Mouse (Mus musculus): ENCODE measurements around the gene Tlx3. TPM values are rescaled to one million over a fixed set of nuclear protein-coding genes. Genes with fewer than 3 reads are reported as not detected.

Tlx3 gene
- polyA plus RNA-seq, 1 experiment from 2014 or later = 23.0 TPM

DNA sequence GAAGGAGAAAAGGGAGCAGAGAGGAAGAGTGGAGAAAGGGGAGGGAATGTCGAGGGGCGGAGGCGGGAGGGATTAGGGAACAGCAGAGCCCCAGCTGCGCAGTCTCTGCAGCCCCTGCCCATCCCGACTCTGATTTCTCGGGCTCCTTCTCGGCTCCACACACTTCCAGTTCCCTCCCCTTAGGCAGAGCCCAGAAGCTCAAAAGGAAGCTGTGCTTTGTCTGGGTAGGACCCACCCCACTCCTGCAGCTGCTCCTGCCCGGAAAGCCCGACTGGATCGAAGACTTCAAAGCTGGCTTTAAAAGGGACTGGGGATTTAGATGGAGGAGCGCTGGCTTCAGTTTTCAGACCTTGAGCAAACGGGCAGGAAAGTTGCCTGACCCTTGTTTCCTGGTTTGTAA, 9.7 kb downstream of the Tlx3 start:
- H3K9ac ChIP-seq = no peak overlapping the region
- no peak overlapping the region for H3K27ac ChIP-seq
- no peak overlapping the region for H3K4me3 ChIP-seq (replicated peaks; ENCODE audit: low read length)
- peaks cover 7% of the 10 kb centered on the region; the same call in 1 of the 2 replicates for H3K9me3 ChIP-seq (ENCODE audit: control insufficient read depth, low read length)
- no peak overlapping the region for H3K4me2 ChIP-seq (replicated peaks)
- H3K4me1 ChIP-seq (replicated peaks; ENCODE audit: control insufficient read depth, insufficient read depth, low read length) = no peaks in the 10 kb centered on the region; the same call in none of the 2 replicates
- peaks cover 75% of the 10 kb centered on the region for H3K27me3 ChIP-seq (ENCODE audit: control insufficient read depth, insufficient read depth, low read length)
- 0% methylated on average over 12 of the region's 12 CpGs for WGBS
- no peak for DNase-seq (ENCODE audit: low spot score)
- no peaks in the 10 kb centered on the region for H3K36me3 ChIP-seq (replicated peaks; ENCODE audit: control insufficient read depth, insufficient read depth)
- ATAC-seq (ENCODE audit: low FRiP score) = no peak

DNA sequence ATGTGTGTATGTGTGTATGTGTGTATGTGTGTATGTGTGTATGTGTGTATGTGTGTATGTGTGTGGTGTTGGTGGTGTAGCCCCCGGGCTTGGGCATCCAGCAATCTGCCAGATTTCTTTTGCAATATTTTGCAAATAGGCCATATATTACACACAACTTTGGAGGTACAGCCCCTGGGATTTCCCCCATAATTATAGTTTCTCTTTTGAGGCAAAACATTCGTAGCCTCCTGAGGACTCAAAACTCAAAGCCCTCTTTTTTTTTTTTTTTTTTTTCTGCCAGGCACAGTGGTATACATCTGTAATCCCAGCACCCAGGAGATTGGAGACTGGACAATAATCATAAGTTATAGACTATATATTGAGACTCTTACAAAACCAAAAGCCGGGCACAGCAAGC, 21.6 kb downstream of the Tlx3 start:
- DNase-seq (ENCODE audit: low spot score) (no peak), ATAC-seq (ENCODE audit: low FRiP score) (no peak)
- 85% methylated on average over 3 of the region's 3 CpGs for WGBS
- H3K4me3 ChIP-seq (replicated peaks; ENCODE audit: low read length) = no peak overlapping the region
- peaks cover 7% of the 10 kb centered on the region for H3K4me1 ChIP-seq (replicated peaks; ENCODE audit: control insufficient read depth, insufficient read depth, low read length)
- H3K27ac ChIP-seq = no peak overlapping the region
- H3K4me2 ChIP-seq (replicated peaks) = no peak overlapping the region
- H3K9ac ChIP-seq = no peak overlapping the region
- H3K36me3 ChIP-seq (replicated peaks; ENCODE audit: control insufficient read depth, insufficient read depth) = no peaks in the 10 kb centered on the region
- H3K9me3 ChIP-seq (ENCODE audit: control insufficient read depth, low read length) = no peaks in the 10 kb centered on the region
- peaks cover 28% of the 10 kb centered on the region for H3K27me3 ChIP-seq (ENCODE audit: control insufficient read depth, insufficient read depth, low read length)

DNA sequence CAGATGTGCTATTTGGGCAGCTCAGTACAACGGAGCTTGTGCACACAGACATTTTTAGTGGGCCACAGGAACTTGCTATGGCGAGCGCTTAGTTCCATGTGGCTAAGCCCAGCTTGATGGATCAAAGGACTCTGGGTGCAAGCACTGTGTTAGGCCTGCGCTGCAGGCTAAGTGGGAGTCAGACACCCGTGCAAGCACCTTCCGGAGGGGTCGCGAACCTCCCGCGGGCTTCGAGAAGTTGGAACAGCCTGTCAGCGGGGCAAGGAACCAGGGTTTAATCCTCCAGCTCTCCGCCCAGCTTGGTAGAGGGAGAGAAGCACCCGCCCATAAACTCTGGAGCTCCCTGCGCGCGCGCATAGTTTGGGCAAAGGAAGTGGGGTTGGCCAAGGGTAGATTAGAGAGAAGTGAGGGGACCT, 22.7 kb downstream of the Tlx3 start:
- H3K9me3 ChIP-seq (ENCODE audit: control insufficient read depth, low read length) = no peaks in the 10 kb centered on the region
- peaks cover 28% of the 10 kb centered on the region for H3K27me3 ChIP-seq (ENCODE audit: control insufficient read depth, insufficient read depth, low read length)
- no peak overlapping the region for H3K27ac ChIP-seq
- H3K4me2 ChIP-seq (replicated peaks) = peak overlapping the region; percentile 43
- ATAC-seq (ENCODE audit: low FRiP score) (no peak), DNase-seq (ENCODE audit: low spot score) (no peak)
- H3K36me3 ChIP-seq (replicated peaks; ENCODE audit: control insufficient read depth, insufficient read depth) = no peaks in the 10 kb centered on the region
- no peak overlapping the region for H3K4me3 ChIP-seq (replicated peaks; ENCODE audit: low read length)
- WGBS = 4% methylated on average over 18 of the region's 18 CpGs
- no peak overlapping the region for H3K9ac ChIP-seq
- H3K4me1 ChIP-seq (replicated peaks; ENCODE audit: control insufficient read depth, insufficient read depth, low read length) = peaks cover 7% of the 10 kb centered on the region

DNA sequence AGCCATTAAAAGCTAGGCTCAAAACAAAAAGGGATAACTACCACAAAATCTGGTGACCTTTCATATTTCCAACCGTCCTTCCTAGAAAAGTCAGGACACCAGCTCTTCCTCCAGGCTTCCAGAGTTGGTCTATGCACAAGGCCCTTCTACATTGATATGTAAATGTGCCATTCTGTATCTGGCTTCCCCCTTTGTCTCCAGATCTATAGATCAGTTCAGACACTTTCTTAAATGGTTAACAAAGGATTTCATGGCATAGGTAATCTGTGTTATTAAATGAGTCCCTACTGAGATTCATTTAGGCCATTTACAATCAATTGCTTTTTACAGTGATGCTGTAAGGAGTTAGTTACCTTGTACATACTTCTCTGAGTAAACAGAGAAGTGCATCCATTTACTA, 23.6 kb downstream of the Tlx3 start:
- no peak for ATAC-seq (ENCODE audit: low FRiP score)
- Histone ChIP-seq H3K36me3 (replicated peaks; ENCODE audit: control insufficient read depth, insufficient read depth) (no peaks in the 10 kb centered on the region), H3K4me3 (replicated peaks; ENCODE audit: low read length) (no peak overlapping the region), H3K4me1 (replicated peaks; ENCODE audit: control insufficient read depth, insufficient read depth, low read length) (peaks cover 7% of the 10 kb centered on the region), H3K9ac (no peak overlapping the region), H3K27ac (no peak overlapping the region), H3K27me3 (ENCODE audit: control insufficient read depth, insufficient read depth, low read length) (peaks cover 28% of the 10 kb centered on the region), H3K4me2 (replicated peaks) (no peak overlapping the region), H3K9me3 (ENCODE audit: control insufficient read depth, low read length) (no peaks in the 10 kb centered on the region)
- DNase-seq (ENCODE audit: low spot score) = no peak
- 16% methylated on average over 1 of the region's 1 CpGs for WGBS

DNA sequence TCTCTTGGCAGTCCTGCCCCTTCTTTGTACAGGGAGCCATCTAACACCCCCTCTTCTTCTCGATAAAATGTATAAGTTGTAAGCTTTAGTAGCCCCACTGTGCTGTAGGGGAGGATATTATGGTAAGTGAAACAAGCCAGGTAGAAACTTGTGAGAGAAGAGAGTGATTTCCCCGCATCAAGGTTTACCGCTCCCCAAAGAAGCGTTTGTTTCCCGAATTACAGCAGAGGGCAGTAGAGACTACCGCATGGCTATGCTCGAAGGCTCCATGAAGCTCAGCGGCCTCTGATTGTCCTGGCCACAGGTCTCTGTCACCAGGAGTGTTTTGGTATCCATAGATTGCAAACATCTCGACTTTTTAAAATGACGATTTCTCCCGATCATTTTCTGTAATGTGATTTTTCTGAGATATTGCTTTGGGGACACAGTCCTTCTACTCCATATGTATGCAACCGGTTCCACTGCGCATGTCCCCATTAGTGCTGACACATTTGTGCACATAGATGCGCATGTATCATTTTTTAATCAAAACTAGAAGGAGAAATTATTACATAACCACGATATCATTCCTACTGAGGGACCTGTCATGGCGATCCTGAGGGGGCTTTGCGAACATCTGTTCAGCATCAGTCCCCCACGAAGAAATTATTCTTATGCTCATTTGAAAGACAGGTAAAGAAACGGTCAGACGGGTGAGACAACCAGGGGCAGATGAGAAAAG, 26.7 kb downstream of the Tlx3 start:
- Histone ChIP-seq H3K27ac (no peak overlapping the region), H3K9me3 (ENCODE audit: control insufficient read depth, low read length) (no peaks in the 10 kb centered on the region), H3K27me3 (ENCODE audit: control insufficient read depth, insufficient read depth, low read length) (peaks cover 28% of the 10 kb centered on the region), H3K4me1 (replicated peaks; ENCODE audit: control insufficient read depth, insufficient read depth, low read length) (peaks cover 7% of the 10 kb centered on the region), H3K4me3 (replicated peaks; ENCODE audit: low read length) (no peak overlapping the region), H3K36me3 (replicated peaks; ENCODE audit: control insufficient read depth, insufficient read depth) (no peaks in the 10 kb centered on the region), H3K4me2 (replicated peaks) (no peak overlapping the region), H3K9ac (no peak overlapping the region)
- peak; percentile 85 for DNase-seq (ENCODE audit: low spot score)
- 28% methylated on average over 20 of the region's 20 CpGs for WGBS
- peak; percentile 79 for ATAC-seq (ENCODE audit: low FRiP score)

DNA sequence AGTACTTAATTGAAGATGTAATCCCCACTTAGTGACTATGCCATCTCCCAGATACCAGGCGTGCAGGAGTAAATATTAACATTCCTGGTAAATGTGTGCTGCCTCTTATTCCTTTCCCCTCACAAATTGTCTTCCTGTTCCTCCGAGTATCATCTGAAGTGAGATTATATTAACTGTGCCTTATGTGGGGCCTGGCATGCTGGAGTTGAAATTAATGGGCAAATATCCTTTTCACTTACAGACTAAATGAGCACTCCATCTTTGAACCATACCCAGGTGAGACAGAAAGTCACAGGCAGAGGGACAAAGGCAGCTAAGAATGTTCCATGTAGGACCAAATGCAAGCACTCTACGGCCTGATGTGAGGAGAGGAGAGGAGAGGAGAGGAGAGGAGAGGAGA, 27.6 kb downstream of the Tlx3 start:
- 79% methylated on average over 2 of the region's 3 CpGs for WGBS
- Histone ChIP-seq H3K4me1 (replicated peaks; ENCODE audit: control insufficient read depth, insufficient read depth, low read length) (peaks cover 2% of the 10 kb centered on the region), H3K4me3 (replicated peaks; ENCODE audit: low read length) (no peak overlapping the region), H3K27me3 (ENCODE audit: control insufficient read depth, insufficient read depth, low read length) (peaks cover 20% of the 10 kb centered on the region; the same call in 1 of the 2 replicates), H3K9me3 (ENCODE audit: control insufficient read depth, low read length) (no peaks in the 10 kb centered on the region), H3K36me3 (replicated peaks; ENCODE audit: control insufficient read depth, insufficient read depth) (no peaks in the 10 kb centered on the region), H3K9ac (no peak overlapping the region), H3K27ac (no peak overlapping the region), H3K4me2 (replicated peaks) (no peak overlapping the region)
- no peak for DNase-seq (ENCODE audit: low spot score)
- no peak for ATAC-seq (ENCODE audit: low FRiP score)

DNA sequence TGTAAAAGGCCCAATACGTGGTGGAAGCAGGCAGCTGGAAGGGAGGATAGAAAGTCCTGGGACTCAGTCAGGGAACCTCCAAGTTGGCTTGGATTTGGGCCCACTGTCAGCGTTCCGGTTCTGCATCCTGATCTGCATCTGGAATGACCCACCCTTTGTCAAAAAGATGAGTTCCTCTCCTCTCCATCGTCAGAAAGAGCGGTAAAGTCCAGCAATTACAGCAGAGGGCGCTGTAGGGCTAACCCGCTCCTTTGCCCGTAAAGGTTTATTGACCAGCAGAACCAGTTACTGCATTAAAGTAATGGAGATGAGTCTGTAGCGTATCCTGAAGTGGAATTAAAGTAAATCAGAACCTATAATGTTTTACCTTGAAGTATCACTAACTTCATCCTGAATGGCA, 32.9 kb downstream of the Tlx3 start:
- H3K9me3 ChIP-seq (ENCODE audit: control insufficient read depth, low read length) = no peaks in the 10 kb centered on the region
- DNase-seq (ENCODE audit: low spot score) = peak; percentile 47
- H3K4me2 ChIP-seq (replicated peaks) = no peak overlapping the region
- WGBS = 14% methylated on average over 9 of the region's 9 CpGs
- H3K27ac ChIP-seq = no peak overlapping the region
- ATAC-seq (ENCODE audit: low FRiP score) = no peak
- H3K4me3 ChIP-seq (replicated peaks; ENCODE audit: low read length) = no peak overlapping the region
- H3K36me3 ChIP-seq (replicated peaks; ENCODE audit: control insufficient read depth, insufficient read depth) = no peaks in the 10 kb centered on the region
- no peak overlapping the region for H3K9ac ChIP-seq
- no peaks in the 10 kb centered on the region for H3K27me3 ChIP-seq (ENCODE audit: control insufficient read depth, insufficient read depth, low read length)
- H3K4me1 ChIP-seq (replicated peaks; ENCODE audit: control insufficient read depth, insufficient read depth, low read length) = no peaks in the 10 kb centered on the region

DNA sequence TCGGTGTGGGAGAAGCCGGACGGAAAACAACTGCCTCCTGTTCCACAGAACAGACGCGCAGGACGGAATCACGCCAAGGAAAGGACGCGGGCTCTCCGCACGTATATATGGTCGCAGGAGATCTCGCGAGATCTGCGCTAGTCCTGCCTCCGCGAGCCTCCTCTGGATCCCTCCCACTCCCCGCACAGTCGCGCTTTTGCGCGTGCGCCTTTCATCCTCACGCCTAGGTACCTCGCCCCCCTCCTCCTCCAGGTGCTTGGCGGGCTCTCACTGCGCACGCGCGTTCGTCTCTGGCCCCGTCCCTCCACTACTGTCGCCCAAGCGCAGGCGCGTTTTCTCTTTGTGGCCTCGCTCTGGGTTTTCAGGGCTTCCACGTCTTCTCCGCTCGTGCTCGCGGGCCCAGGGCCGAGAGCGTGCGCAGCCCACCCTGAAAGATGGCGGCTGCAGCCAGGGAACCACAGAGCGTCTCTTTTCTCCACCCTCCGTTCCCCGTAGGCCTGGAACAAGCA, 40.3 kb downstream of the Tlx3 start, which contains the start of gene Npm1:
Npm1 (minus strand) TSS at position 209 of the 509 bp plus-strand sequence.
- H3K27me3 ChIP-seq (ENCODE audit: control insufficient read depth, insufficient read depth, low read length) = no peaks in the 10 kb centered on the region
- peak within 1 kb of the TSS; percentile 99 for H3K27ac ChIP-seq
- ATAC-seq (ENCODE audit: low FRiP score) (peak; percentile 96), DNase-seq (ENCODE audit: low spot score) (peak; percentile 100)
- peak within 1 kb of the TSS; percentile 95 for H3K9ac ChIP-seq
- H3K4me3 ChIP-seq (replicated peaks; ENCODE audit: low read length) = peak within 1 kb of the TSS; percentile 94
- H3K9me3 ChIP-seq (ENCODE audit: control insufficient read depth, low read length) = no peaks in the 10 kb centered on the region
- peaks cover 34% of the 10 kb centered on the region for H3K36me3 ChIP-seq (replicated peaks; ENCODE audit: control insufficient read depth, insufficient read depth)
- 3% methylated on average over 48 of the region's 49 CpGs for WGBS
- H3K4me1 ChIP-seq (replicated peaks; ENCODE audit: control insufficient read depth, insufficient read depth, low read length) = peaks cover 17% of the 10 kb centered on the region
- peak within 1 kb of the TSS; percentile 93 for H3K4me2 ChIP-seq (replicated peaks)

DNA sequence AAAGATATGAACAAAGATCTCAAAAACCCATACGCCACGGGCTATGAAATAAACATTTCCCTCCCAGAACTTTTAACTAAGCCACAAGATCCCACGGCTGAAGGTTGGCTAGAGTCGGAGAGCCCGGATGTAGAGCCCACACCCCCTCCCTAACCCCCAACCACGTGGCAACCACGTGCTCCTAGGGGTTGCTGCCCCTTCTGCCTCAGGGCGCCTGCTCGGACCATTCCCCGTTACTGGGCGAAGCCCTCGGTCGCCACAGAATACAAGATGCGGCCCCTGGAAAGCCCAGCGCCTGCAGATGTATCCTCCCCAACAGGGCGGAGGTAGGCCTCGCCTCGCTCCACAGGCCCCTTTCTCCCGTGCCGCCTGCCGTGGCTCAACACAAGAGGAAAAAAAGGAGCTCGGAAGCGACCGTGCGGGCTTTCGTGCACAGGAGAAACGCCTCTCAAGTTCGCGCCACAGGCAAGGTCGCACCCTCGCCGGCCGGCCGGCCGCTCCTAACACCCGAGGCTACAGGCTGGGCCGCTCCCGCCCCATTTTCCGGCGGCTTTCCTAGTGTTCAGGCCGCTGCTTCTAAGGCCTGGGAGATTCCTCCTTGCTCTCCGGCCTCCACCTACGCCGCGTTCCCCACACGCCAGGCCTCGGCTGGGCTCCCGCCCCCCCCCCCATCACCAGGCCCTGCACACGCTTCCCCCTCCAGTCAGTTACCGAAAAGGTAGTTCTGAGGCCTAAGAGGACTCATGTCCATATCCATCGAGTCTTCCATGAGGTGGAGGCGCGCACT, 41.0 kb downstream of the Tlx3 start:
- Histone ChIP-seq H3K36me3 (replicated peaks; ENCODE audit: control insufficient read depth, insufficient read depth) (peaks cover 41% of the 10 kb centered on the region), H3K27me3 (ENCODE audit: control insufficient read depth, insufficient read depth, low read length) (no peaks in the 10 kb centered on the region), H3K9me3 (ENCODE audit: control insufficient read depth, low read length) (no peaks in the 10 kb centered on the region), H3K4me1 (replicated peaks; ENCODE audit: control insufficient read depth, insufficient read depth, low read length) (peaks cover 17% of the 10 kb centered on the region), H3K4me2 (replicated peaks) (peak overlapping the region; percentile 93), H3K4me3 (replicated peaks; ENCODE audit: low read length) (peak overlapping the region; percentile 94), H3K27ac (peak overlapping the region; percentile 99), H3K9ac (peak overlapping the region; percentile 95)
- peak; percentile 74 for DNase-seq (ENCODE audit: low spot score)
- WGBS = 3% methylated on average over 50 of the region's 53 CpGs
- peak; percentile 65 for ATAC-seq (ENCODE audit: low FRiP score)

Measured in hindbrain, embryonic 14.5 days (tissue).